Mouse (Mus musculus) gastrocnemius, postnatal 14 days (tissue): Measurements from ENCODE around the gene Olfr1056. TPM values are rescaled to one million over a fixed set of nuclear protein-coding genes. Genes with fewer than 3 reads are reported as not detected.
"Not testable (repeated sequence)": the region's sequence is repeated elsewhere in the genome, so short reads cannot be mapped to it uniquely, and the experiment has no call there.

Experiments used
- DNase-seq: peaks from one replicate; pipeline ENCODE4 v3.0.0; 2021; ENCODE audit warnings: mixed read lengths
- intact Hi-C: fragments of 180-260 bp; cut with DNase I; formaldehyde crosslinking; loops from one replicate; pipeline ENCODE4 v1.15.1; 2025; ENCODE audit warnings: low total_unique reads
- long read RNA-seq, 2 experiments: library from polyadenylated mRNA; stranded (forward); transcript quantifications; one replicate each; pipeline ENCODE4 v2.0.0; 2021
- total RNA-seq, 2 experiments: library from RNA; stranded (reverse); gene quantifications; 2 replicates each; pipeline ENCODE4 v1.2.3; 2021

Gene Olfr1056
- total RNA-seq = not detected
- long read RNA-seq, experiment 1 = 0 reads
- long read RNA-seq, experiment 2 = 0 reads

DNA sequence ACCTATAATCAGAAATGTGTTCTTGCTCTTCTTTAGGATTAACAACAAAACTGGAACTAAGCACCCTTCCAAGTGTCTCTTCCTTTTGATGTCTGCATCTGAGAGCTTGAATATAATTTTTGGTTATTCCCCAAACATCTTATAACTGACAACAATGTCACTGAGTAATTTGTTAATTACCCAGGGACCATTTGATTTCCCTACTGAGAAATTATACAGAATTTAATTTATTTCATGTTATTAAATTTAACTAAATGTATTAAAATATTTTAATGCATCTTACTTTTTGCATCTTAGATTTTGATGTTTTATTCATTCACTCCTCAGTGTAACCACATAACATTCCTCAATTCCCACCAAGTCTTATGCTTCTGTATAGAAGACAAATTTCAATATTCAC, at the start of gene Olfr1056:
Gene Olfr1056, minus strand, starts transcription at position 101 of the 400 bp plus-strand sequence.
- intact Hi-C loops = no loop called here
- DNase-seq = no peak

GRCm38 (mm10) chr2:86395114-86395513, 32.8 kb upstream of the Olfr1056 start:
- intact Hi-C loops = no loop called here
- DNase-seq = no peak

DNA sequence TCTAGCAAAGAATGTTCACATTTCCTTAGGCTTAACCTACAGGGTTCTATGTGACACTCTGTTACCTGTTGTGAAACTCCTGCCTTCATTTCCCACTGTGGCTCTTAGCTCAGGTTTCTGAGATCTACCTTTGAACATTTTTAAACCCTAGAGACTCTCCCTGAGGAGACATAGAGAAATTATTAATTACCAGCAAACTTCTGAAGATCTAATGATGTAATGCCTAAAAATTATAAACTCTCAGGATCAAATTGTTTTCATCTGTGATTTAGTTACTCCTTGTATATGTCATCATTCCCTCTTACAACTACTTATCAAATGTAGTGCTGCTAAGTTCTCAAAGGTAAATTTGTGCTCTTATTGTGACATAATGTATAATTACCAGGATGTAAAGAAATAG, 26.2 kb upstream of the Olfr1056 start, which contains the start of gene Olfr1058:
Gene Olfr1058, minus strand, starts transcription at position 101 of the 400 bp plus-strand sequence.
- DNase-seq, intact Hi-C loops: not testable (repeated sequence)

GRCm38 (mm10) chr2:86378293-86378692, 16.0 kb upstream of the Olfr1056 start, which contains the start of gene Olfr1057:
TSS of gene Olfr1057 (minus strand) at chr2:86378393.
- intact Hi-C loops = no loop called here
- no peak for DNase-seq

DNA sequence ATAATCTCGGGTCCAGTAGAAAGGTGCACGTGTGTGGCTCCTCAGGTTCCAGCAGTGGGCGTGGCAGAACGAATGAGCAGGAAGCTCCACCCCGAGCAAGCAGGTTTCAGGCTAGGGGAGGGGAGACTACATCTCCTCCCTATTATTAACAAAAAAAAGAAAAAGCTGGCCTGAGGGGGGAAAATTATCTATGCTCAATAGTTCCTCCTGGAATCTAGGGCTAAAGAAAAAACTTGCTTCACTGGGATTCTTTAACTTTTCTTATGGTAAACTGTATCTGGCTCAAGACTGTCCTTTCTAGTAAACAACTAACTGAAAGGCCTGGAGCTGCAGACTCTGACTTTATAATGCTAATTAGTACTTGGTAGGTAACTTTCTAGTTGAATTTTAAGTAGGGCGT, 4.1 kb upstream of the Olfr1056 start:
- intact Hi-C loops, DNase-seq: not testable (repeated sequence)

DNA sequence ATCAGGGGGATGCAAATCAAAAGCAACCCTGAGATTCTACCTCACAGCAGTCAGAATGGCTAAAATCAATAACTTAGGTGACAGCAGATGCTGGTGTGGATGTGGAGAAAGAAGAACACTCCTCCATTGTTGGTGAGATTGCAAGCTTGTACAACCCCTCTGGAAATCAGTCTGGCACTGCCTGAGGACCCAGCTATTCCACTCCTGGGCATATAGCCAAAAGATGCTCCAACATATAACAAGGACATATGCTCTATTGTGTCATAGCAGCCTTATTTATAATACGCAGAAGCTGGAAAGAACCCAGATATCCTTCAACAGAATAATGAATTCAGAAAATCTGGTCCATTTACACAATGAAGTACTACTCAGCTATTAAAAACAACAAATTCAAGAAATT, 10.5 kb downstream of the Olfr1056 start:
- intact Hi-C loops, DNase-seq: not testable (repeated sequence)

- intact Hi-C loops = no loop called here
- no peak for DNase-seq
Measured at GRCm38 (mm10) chr2:86350184-86350583, 12.1 kb downstream of the Olfr1056 start, which contains the start of gene Olfr1055. TSS of gene Olfr1055 (minus strand) at chr2:86350284.

DNA sequence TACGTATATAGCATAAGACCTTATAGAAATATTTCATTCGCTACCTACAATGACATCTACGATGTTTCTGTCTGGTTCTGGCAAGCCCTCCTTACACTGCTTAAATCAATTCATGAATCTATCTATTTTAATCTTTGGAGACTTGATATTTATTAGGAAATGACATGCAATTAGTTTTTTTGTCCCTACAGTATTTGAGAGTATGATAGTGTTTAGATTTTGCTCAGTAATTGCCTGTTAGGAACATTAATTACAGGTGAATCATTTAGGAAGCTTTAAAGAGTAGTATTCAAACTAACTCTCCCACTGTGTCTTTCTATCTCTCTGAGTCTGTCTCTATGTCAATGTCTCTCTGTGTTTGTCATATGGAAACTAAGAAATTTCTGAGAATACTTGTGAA, 26.9 kb downstream of the Olfr1056 start, which contains the start of gene Olfr1054:
Gene Olfr1054, minus strand, starts transcription at position 101 of the 400 bp plus-strand sequence.
- intact Hi-C loops = no loop called here
- DNase-seq = no peak

DNA sequence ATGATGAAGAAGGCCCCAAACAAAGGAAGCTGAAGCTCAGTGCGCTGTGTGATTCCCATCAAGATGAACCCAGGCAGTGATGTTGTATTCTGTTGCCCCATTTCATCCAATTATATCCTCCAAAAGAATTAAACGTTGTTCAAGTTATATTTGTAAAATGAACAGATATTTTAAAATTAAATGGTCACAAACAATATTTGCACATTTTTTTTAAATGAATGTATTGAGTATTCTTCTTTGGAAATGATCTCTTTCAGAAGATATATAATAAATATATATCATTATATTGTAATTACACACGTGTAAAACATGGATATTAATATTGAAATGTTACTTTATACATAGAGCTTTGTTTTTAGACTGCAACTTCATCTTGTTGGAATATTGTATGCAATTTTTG, 47.1 kb downstream of the Olfr1056 start, which contains the start of gene Olfr1053:
Gene Olfr1053, minus strand, starts transcription at position 101 of the 400 bp plus-strand sequence.
- no peak for DNase-seq
- intact Hi-C loops = no loop called here

Other genes with a start within 250 kb of the Olfr1056 start
- gene Olfr1039, start 226.5 kb downstream of the Olfr1056 start, total RNA-seq = not detected
- gene Olfr1040, start 215.7 kb downstream of the Olfr1056 start, total RNA-seq = not detected
- not detected for gene Olfr1042, start 200.6 kb downstream of the Olfr1056 start, total RNA-seq
- gene Olfr1043, start 194.9 kb downstream of the Olfr1056 start, total RNA-seq = not detected
- not detected for gene Olfr1044, start 184.6 kb downstream of the Olfr1056 start, total RNA-seq
- not detected for gene Olfr52, start 176.8 kb downstream of the Olfr1056 start, total RNA-seq
- gene Olfr1045, start 159.5 kb downstream of the Olfr1056 start, total RNA-seq = not detected
- gene Olfr1046, start 143.2 kb downstream of the Olfr1056 start, total RNA-seq = not detected
- not detected for gene Olfr1047, start 131.1 kb downstream of the Olfr1056 start, total RNA-seq
- gene Olfr1048, start 122.2 kb downstream of the Olfr1056 start, total RNA-seq = not detected
- gene Olfr1049, start 104.1 kb downstream of the Olfr1056 start, total RNA-seq = not detected
- gene Olfr1051, start 83.4 kb downstream of the Olfr1056 start, total RNA-seq = not detected
- not detected for gene Olfr1052, start 70.0 kb downstream of the Olfr1056 start, total RNA-seq
- not detected for gene Olfr1053, start 47.2 kb downstream of the Olfr1056 start, total RNA-seq
- not detected for gene Olfr1054, start 27.0 kb downstream of the Olfr1056 start, total RNA-seq
- gene Olfr1055, start 12.2 kb downstream of the Olfr1056 start, total RNA-seq = not detected
- gene Olfr1057, start 15.9 kb upstream of the Olfr1056 start, total RNA-seq = not detected
- gene Olfr1058, start 26.1 kb upstream of the Olfr1056 start, total RNA-seq = not detected
- gene Olfr1061, start 51.6 kb upstream of the Olfr1056 start, total RNA-seq = not detected
- gene Olfr1062, start 64.3 kb upstream of the Olfr1056 start, total RNA-seq = not detected
- not detected for gene Olfr1065, start 88.1 kb upstream of the Olfr1056 start, total RNA-seq
- gene Olfr1066, start 93.8 kb upstream of the Olfr1056 start, total RNA-seq = not detected
- gene Olfr228, start 124.9 kb upstream of the Olfr1056 start, total RNA-seq = not detected
- not detected for gene Olfr1076, start 146.0 kb upstream of the Olfr1056 start, total RNA-seq
- not detected for gene Olfr1079, start 180.0 kb upstream of the Olfr1056 start, total RNA-seq
- not detected for gene Olfr1080, start 195.8 kb upstream of the Olfr1056 start, total RNA-seq
- not detected for gene Olfr1082, start 236.5 kb upstream of the Olfr1056 start, total RNA-seq